In the genomic region with DNA sequence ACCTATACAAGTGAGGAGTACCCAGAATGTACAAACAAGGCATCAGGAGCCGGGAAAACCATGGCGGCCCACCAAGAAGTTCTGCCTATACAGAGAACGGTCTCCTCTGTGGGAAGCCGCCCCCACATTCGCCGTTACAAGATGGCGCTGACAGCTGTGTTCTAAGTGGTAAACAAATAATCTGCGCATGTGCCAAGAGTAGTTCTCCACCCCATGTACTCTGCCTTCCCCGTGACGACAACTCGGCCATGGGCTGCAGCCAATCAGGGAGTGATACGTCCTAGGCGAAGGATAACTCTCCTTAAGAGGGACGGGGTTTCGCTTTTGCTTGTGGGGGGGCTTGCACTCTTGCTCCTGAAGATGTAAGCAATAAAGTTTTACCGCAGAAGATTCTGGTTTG, we compare ENCODE assay signal across 16 mouse cellular contexts. TPM values are rescaled to one million over a fixed set of nuclear protein-coding genes. Genes with fewer than 3 reads are reported as not detected.
DNase-seq lines count a peak whose midpoint lies in the region; TF ChIP-seq lines count a peak whose summit lies in the region.
"Not testable (repeated sequence)": the region's sequence is repeated elsewhere in the genome, so short reads cannot be mapped to it uniquely, and the experiment has no call there.
"Had no signal": no experiment of that assay in that cellular context is flagged by ENCODE, and none has a peak within 500 bp of the region (broad histone marks: within the 10 kb centered on the region; RNA-seq: fewer than 3 reads in every experiment).

No protein-coding gene starts in this region.

- not testable (repeated sequence) for TF ChIP-seq POLR2A in brain, embryonic 14.5 days (IDR thresholded peaks at IDR 0.05; ENCODE audit: borderline replicate concordance, extremely low read depth, insufficient read depth, insufficient read length, poor library complexity, severe bottlenecking)

- DNase-seq in T-cell, adult 2 months (ENCODE audit: low spot score) = peak; percentile 4
- DNase-seq in adrenal gland, adult (ENCODE audit: inconsistent age in 2 of 2, low spot score in 1 of 2) = peak; percentile 10 to 29
- DNase-seq in brain, embryonic 14.5 days (ENCODE audit: low read depth) = peak; percentile 3
- peak; percentile 93 for DNase-seq in heart, adult 11 months
- peak; percentile 3 for DNase-seq in heart, adult 8-10 months (ENCODE audit: low spot score)
- DNase-seq in ovary, postnatal 10 days (ENCODE audit: low spot score) = peak; percentile 7

- TF ChIP-seq CTCF in brain, embryonic 14.5 days (IDR thresholded peaks at IDR 0.05; ENCODE audit: borderline replicate concordance, extremely low read depth, insufficient read depth, insufficient read length) = not testable (repeated sequence)

RNA-seq across cellular contexts. Expression of a gene that starts 7.5 kb away (rescaled TPM):
- 0.05 and 0.08 TPM in 2 replicates for polyA plus RNA-seq in brain, embryonic 14.5 days (2012; rRNA removed)
- under 1 TPM in 1 of 4 experiments, not detected in 3; 0.09 TPM for total RNA-seq in heart, adult 8-10 months (2022)
- total RNA-seq: adrenal gland, adult 18-20 months; adrenal gland, adult 2 months; adrenal gland, adult 8-10 months; adrenal gland, postnatal 25 days; adrenal gland, postnatal 36 days; ES-E14; MEL had no signal
- polyA plus RNA-seq: activated CD4-positive, CD25-positive, alpha-beta regulatory T cell, adult 4 months; adrenal gland, adult 2 months; CD4-positive, CD25-positive, alpha-beta regulatory T cell, adult 4 months; G1E had no signal

RNA-seq across cellular contexts. Expression of a gene that starts 16.5 kb away (rescaled TPM):
- polyA plus RNA-seq in brain, embryonic 14.5 days (2012; rRNA removed) = 76.6 and 125 TPM in 2 replicates
- 1 to 10 TPM in 3 of 4 experiments, under 1 TPM in 1; 0.97 to 1.9 (median 1.5) TPM for total RNA-seq in heart, adult 8-10 months (2022)
- total RNA-seq: ES-E14, G1E, MEL had no signal
- polyA plus RNA-seq: adrenal gland, adult 2 months; CD4-positive, CD25-positive, alpha-beta regulatory T cell, adult 4 months; G1E had no signal

Comparison
In these comparisons a context has a peak if more than half of its experiments do, and no peak if none do; other contexts are left out.
1. Peak in every context shown above with its lines: DNase-seq.
2. DNase-seq: peak in every context shown above with its lines; median percentile 93 in heart, adult 11 months; 20 in adrenal gland, adult; 7 in ovary, postnatal 10 days; 4 in T-cell, adult 2 months; 3 in brain, embryonic 14.5 days; 3 in heart, adult 8-10 months.